Mouse (Mus musculus) cerebellum, adult 11 months (tissue): Measurements from ENCODE around the gene Ttc12.

ENCODE experiments used
- DNase-seq: peaks from one replicate; pipeline ENCODE4 v3.0.0; 2022

The Ttc12 gene

DNA sequence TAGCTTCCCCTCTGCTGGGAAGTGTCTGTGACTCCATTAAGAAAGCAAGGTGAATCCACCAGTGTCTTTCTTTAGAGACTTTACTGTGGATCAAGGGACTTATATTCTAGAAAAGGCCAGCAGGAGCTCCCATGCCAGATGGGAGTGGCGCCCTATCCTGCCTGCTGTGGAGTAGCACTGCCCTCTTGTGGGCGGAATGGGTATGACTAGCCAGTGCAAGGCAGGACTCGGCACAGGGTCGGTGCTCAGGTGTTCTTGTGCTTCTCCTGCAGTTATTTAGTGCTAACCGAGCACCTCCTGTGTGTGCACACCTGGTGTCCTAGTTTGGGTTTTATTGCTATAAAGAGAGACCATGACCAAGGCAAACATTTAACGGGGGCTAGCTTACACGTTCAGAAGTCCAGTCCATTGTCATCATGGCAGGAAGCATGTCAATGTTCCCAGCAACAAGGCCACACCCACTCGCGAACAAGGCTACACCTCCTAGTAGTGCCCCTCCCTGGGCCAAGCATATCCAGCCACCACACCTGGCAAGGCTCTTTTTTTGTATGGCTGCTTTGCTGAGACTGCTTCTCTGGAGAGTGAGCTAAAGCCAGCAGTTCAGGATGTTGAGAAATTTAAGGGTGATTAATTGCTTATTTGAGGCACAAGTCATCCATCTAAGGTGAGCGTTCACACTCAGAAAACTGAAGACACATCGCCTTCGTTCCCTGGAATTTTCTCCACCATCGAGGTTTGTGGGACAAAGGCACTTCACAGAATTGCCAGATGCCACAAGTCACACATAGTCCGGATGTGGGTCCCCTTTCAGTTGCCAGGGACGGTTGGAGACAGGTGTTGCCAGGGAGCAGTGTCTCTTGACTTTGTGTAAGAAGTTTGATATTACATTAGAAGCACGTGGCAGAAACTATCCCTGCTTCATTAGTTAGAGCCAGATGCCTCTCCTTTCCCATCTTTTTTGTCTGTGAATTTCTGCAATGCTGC lies 3.2 kb upstream of the Ttc12 start:
- peak; percentile 76 for DNase-seq

DNA sequence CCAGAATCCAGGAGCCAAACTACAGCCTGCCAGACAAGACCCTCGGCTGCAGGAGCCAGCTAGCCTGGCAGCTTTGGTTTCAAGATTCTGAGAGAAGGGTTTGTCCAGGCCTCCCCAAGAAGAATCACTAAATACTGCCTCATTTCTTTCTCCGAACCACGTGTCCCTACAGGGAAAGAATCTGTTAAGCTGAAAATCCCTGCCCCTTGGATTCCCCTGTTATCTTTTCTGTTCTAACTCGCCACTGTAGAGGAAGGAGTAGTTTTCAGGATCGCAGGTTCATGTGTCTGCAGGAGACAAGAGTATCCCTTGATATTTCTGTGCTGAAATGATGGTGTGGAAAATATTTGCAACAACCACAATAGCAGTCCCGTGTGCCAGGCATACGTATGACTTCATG lies 2.2 kb upstream of the Ttc12 start:
- DNase-seq, result no peak

DNA sequence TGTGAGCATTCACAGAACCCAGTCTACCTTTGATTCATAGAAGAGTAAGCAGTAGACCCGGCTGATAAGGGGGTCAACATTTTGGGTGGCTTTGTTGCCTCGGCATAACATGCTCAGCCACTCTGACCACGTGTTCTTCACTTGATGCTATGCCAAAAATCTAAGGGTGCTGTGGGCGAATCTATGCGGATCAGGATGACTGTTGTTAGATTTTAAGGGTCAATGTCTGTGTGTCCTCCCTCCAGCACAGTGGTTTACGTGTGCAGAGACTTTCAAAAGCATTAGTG lies 1.6 kb upstream of the Ttc12 start:
- DNase-seq, result no peak

DNA sequence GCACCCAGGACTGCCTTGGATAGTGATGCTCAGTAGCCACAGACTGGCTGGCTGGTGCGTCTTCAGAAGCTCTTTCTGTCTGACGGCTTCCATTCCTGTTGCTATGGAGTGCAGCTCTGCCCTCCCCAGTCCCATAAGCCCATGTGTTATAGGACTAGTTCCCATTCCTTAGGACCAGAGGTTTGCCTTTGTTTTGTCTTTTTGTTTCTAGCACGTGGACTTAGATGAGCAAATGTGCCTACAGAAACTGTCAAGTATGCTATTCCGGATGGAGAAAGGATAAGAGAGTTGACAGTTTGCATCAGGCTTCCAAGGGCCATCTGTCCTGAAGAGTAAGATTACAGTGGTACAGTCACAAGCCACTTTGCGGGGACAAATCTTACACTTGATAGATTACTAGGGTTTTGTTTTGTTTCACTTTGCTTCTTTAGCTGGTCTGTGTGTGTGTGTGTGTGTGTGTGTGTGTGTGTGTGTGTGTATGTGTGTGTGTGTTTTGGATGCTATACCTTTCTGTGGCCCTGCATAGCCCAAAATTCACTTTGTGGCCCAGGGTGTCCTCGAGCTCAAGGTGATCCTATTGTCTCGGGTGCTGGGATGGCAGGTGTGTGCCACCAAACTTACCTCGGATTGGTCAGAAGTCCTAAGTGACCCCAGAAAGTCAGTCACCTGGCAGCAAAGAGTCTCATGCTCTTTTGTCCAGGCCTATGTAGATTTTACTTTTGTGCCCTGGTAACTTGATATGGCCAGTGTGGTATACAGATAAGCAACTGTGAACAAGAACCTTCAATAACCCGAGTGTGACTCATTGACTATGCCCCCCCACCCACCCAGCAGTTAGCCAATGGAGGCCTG lies 1.0 kb upstream of the Ttc12 start:
- DNase-seq, result no peak

DNA sequence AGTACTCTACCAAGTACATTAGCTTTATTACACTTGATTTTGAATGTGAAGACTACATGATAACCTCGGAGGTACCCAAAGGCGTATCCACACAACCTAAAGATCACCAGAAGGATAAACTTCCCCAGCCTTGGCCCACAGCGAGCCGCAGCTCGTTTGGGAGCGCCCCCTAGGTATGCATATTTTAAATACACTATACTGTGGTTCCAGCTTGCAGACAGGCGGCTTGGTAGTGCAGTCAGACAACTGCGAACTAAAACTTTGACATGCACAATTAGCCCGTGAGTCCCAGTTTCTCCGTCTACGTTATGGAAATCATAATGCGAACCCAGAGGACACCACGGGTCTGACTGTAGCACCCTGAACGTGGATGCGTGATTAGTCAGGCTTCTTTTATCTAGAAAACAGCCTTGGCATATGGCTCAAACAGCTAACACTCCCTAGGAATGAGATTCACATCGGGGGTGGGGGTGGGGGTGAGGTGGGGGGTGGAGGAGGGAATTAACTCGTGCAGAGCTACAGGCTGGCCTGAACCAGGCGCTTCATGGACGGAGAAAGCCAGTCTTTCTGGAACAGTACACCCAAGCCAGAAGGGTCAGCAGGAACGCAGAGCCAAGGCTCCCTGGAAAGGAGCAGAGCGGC lies 654 bp downstream of the Ttc12 start:
- DNase-seq, result no peak

DNA sequence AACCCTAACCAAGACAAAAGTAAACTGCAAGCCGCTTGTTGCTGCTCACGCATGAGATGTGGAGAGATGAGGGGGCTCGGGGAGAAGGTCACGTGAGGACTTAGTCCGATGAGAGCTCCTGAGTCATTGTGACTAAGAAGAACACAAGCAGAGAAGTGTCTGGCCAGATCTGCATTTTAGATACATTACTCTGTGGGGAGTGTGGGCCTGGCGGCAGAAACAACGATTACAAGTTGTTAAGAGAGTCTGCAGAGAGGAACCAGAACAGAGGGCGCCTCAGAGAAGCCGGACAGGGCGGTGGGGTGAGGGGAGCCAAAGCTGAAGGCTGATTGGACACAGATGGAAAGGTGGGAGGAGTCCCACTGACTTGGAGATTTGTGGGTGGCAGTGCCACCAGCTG lies 2.7 kb downstream of the Ttc12 start:
- DNase-seq, result no peak

DNA sequence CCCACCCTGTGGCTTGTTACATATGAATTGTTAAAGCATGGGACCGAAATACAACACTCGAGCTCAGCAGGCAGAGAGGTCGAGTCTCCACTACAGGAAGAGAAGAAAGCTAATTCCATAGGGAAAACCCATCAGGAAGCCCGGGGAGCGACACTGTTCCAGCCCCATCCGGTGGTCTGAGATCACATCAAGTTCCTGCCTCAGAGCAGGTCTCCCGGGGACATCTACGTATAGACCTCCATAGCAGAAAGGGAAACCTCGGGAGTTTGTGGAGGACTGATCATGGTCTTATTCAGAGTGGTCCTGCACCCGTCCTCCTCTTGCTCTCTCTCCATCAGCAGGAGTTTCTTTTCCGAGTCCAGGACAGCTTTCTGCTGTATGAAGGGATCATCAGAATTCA lies 13.9 kb downstream of the Ttc12 start:
- DNase-seq, result no peak

DNA sequence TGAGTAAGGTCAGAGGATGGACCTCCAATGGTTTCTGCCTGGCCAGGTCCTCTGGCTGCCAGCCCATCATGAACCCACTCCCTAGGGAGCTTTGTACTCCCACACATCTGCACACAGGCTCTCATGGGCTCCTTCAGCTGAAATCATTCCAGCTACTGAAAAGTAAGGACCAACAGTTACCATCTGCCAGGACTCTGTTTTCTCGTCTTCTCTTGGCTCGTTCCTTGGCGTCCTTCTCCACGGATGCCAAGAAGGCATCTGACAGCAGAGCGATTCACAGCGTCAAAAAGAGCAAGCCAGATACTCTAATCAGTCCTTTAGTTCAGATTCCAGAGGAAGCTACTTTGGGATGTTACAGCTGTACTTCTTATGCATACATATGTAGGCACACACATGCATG lies 15.1 kb downstream of the Ttc12 start:
- DNase-seq, result no peak

DNA sequence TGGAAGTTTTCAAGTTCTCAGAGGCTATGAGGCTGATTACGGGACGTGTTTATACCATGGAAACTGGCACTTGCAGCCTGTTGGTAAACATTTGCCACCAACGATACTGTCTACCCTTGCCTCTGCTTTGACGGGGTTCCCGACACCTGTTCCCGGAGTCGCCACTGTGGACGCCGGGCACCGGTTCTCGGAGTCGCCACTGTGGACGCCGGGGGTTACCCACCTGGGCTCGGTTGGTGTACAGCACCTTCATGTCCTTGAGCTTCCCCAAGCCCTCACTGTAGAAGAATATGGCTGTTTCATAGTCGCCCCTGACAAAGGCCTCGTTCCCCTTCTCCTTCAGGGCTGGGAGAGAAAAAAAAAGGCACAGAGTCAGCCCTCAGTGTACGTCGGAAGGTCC lies 16.0 kb downstream of the Ttc12 start:
- no peak for DNase-seq

DNA sequence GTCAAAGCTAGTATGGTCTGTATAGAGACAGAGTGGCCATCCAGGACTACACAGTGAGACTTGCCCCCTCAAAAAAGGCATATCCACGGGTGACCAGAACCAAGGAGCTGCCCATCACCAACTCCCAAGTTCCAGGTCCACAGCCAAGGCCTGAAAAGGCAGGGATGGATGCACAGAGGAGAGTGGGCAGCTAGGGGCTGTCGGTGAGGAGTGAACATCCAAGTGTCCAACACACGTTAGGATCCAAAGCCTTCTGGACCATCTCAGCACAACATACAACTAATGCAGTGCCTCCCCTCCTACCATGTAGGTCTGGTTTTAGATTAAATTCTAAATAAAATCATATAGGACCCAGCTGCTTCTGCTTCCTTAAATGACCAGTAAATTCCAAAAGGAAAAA lies 29.9 kb downstream of the Ttc12 start:
- no peak for DNase-seq

DNA sequence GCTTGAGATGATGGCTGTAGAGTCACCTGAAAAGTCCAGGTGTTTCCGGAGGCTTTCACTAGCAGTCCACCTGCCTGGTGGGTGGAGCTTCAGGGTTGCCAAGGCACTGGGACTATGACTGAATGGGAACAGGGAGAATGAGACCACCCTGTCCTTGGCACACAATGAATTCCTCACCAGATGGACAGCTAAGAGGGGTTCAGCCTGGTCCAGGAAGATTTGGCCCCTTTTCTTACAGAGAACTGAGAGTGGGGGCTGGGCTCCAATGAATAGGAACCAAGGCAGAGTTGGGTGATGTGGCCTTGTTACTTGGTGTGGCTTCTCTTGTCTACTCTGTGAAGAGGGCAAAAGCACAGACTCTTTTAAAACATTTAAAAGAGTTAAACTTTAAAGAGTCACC lies 33.6 kb downstream of the Ttc12 start:
- no peak for DNase-seq

DNA sequence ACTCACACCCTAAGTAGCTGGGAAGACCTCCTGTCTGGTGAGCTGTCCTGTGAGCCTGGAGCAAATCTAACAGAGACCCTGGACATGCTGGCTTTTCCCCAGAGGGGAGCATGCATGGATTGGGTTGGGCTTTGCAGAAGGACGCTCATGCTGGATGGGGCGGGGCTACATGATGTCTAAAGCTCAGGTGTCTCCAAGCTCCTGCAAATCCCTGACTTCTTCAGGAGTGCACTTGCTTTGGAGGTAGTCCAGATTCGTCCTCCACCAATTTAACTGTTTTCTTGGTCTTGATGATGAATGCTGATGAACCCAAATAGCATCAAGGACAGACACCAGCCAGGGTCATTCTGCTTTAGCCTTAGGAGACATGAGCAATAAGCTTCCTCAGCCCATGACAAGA lies 35.5 kb downstream of the Ttc12 start:
- no peak for DNase-seq

DNA sequence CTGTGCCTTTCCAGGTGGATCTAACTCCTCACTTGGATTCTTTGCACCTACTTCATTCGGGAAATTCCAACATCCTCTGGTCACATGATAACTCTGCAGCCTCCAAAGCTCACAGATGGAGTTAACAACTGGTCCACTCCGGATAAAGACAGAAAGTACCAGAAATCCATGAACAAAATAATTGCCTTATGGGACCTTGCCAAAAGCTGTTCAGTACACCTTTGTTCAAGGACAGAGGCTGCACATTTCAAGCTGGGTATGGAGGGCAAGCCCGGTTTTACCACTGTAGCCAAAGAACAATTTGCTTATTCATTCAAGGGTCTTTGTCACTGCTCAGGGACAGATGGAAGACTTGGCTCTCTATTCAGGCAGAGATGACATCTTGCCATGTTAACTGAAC lies 43.4 kb downstream of the Ttc12 start:
- no peak for DNase-seq

DNA sequence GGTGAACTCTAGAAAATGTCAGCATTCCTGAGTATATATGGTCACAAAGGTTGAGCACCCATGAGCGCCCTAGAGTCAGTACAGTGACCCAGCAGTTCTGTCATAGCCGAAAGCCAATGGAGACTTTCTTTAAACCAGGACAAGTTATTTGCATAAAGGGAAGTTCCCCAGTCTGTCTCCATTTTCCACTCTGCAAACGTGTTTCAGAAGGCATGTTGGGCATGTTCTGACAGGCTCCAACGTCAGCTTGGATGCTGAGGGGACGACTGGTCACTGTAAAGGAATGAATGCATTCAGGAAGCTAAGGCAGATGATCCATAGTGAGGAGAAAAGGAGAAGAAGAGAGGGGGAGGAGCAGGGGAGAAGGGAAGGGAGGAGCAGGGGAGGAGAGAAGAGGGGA lies 58.5 kb downstream of the Ttc12 start:
- no peak for DNase-seq

DNA sequence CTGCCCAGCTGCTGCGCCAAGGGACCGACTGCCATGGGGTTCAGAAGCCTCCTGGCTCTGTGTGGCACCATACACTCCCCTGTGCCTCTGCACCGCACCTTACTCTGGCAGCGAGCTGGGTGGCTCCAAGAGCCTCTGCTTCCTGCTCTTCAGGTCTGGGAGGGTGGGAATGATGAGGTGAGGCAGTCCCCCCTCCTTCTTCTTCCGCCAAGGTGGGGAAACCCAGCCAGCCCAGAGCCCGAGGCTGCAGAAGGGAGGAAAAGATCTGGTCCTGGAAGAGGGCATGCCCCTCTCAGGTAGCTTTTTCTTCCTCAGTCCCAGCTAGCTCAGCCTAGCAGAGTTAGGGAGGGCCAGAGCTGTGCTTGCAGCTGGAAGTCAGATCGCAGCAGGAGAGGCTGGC lies 59.1 kb downstream of the Ttc12 start, which contains the start of gene Ankk1:
Ankk1 (minus strand) TSS at position 101 of the 400 bp plus-strand sequence.
- no peak for DNase-seq

DNA sequence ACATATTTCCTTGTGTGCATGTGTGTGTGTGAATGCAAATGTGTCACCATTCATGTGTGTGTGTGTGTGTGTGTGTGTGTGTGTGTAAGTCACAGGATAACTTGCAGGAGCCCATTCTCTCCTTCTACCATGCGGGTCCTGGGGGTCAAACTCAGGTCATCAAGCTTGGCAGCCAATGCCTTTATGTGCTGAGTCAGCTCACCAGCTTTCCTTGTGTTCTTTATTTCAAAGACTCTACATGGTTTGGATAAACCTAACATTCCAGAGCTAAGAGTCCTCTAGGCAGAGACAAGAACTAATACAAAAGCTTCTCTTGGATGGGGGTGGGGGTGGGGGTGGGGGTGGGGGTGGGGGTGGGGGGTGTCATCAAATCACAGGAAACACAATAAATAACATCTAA lies 60.4 kb downstream of the Ttc12 start:
- DNase-seq, result no peak

DNA sequence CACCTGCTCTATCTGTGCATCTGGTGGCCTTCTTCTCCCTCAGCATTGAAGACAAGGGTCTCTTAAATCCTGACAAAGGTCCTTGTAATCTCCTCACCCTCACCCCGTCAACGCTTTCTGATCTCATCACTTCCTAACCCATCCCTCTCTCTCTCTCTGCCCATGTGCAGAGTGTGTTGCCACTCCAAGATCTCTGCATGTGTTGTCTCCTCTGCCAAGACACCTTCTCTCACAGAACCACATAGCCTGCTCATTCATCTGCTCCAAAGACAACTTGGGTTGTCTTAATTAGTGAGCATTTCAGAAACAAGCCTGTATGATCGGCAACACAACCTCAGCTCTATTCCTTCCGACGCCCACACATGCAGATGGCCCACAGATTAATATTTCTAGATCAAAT lies 62.2 kb downstream of the Ttc12 start:
- no peak for DNase-seq

DNA sequence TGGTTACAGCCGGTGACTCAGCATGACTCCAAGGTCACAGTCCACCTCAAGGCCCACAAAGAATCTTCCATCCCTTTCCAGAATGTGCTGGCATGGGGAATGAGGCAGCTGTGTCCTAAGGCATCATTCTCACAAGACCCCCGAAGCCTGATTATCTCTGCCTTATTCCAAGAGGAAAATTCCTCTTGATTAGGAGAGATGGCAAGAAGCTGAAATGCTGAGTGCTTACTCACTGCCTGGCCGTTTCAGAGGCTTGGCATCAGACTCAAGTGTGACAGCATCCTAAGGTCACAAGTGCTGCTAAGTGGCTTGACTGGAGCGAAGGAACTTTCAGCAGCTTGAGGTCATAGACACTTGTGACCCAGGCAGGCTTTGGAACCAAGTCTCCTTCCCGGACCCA lies 75.4 kb downstream of the Ttc12 start:
- DNase-seq, result no peak

DNA sequence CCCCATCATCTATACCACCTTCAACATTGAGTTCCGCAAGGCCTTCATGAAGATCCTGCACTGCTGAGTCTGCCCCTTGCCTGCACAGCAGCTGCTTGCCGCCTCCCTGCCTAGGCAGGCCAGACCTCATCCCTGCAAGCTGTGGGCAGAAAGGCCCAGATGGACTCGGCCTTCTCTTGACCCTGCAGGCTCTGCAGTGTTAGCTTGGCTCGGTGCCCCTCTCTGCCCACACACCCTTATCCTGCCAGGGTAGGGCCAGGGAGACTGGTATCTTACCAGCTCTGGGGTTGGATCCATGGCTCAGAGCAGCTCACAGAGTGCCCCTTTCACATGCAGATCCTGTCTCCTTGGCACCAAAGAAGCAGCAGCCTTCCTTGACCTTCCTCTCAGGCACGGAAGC lies 79.0 kb downstream of the Ttc12 start:
- DNase-seq, result peak; percentile 28

DNA sequence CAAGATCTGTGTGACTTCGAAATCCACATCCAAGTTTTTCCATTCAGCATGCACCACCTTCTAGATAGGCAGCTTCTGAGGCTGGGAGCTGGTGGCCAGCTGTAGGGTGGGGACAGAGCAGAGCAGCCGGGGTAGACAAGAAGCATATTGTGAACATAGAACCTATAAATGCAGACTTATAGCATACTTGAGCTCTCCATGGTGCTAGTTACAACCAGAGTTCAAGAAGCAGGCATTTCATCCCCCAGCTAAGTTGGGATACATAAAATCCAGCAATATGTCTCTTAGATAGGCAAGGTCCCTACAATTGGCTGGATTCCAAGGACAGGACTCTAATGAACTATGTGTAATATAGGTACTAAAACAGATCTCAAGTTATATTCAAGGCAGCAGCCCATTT lies 82.3 kb downstream of the Ttc12 start:
- DNase-seq, result no peak

DNA sequence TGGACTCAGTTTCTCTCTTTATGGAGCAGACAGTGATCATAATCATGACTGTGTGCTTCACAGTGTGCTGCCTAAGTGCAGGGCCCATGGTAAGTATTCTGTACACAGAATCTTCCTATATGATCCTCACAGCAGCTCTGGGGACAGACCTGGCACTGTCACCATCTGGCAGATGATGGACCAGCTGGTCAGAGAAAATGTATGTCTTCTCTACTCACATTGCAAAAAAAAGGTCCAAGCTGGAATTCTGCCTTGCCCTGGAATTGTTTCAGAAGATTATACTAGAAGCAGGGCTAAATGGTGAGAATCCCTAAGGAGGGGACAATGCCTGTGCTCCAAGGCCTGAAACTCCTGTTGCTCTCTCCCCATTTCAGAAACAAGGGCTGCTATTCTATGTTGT lies 90.0 kb downstream of the Ttc12 start:
- DNase-seq, result no peak

DNA sequence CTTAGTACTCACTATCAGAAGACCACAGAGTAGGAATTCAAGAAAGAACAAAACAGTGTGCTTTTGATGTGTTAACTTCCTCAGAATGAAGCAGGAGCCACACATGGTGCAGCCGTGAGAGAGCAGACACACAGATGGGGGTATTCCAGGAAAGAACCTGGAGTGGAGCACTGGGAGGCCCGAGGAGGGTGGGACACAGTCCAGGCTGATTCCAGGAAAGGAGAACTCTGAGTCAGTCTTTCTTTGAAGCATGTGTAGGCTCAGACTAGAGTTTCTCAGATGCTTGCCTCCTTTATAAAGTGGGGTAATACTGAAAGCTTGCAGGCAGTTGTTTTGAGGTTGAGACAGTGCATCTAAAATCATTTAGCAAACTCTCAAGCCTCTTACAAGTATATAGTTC lies 93.8 kb downstream of the Ttc12 start:
- DNase-seq, result no peak
